In the genomic region with DNA sequence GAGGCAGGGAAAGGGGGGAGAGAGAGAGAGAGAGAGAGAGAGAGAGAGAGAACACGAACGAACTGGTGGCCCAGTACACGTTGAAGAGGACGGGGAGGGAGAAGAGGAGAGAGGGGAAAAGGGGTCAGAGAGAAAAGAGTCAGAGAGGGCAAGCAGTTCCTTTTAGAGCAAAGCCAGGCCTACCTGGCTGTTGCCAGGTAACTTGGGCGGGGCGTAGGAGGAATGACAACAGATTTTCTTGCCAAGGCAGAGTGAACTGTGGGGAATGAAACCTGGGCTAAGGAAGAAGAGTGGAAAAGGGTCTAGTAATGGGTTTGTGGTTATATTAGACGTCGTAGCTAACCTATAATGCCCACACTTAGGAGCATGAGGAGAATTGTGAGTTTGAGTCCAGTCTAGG, we compare ENCODE assay signal across 8 mouse cellular contexts. TPM values are rescaled to one million over a fixed set of nuclear protein-coding genes. Genes with fewer than 3 reads are reported as not detected.
DNase-seq lines count a peak whose midpoint lies in the region; ATAC-seq and TF ChIP-seq lines count a peak whose summit lies in the region.

No protein-coding gene starts in this region.

- no peaks in the 10 kb centered on the region for H3K9me3 ChIP-seq in ES-E14 (ENCODE audit: control insufficient read depth, insufficient read depth, low read depth, low read length)
- no peaks in the 10 kb centered on the region for H3K9me3 ChIP-seq in hindbrain, embryonic 13.5 days
- H3K9me3 ChIP-seq in midbrain, embryonic 10.5 days (replicated peaks) = no peaks in the 10 kb centered on the region

- no peaks in the 10 kb centered on the region for H3K36me3 ChIP-seq in ES-E14 (ENCODE audit: control insufficient read depth, insufficient read depth, low read length, poor library complexity, severe bottlenecking)
- H3K36me3 ChIP-seq in hindbrain, embryonic 13.5 days = peaks cover 6% of the 10 kb centered on the region; the same call in 1 of the 2 replicates
- peaks cover 28% of the 10 kb centered on the region for H3K36me3 ChIP-seq in midbrain, embryonic 10.5 days

- peak overlapping the region; percentile 64 for H3K27ac ChIP-seq in ES-E14 (ENCODE audit: insufficient read depth, low read depth, low read length, poor library complexity, severe bottlenecking)
- no peak overlapping the region for H3K27ac ChIP-seq in hindbrain, embryonic 13.5 days
- H3K27ac ChIP-seq in midbrain, embryonic 10.5 days (replicated peaks) = peak overlapping the region; percentile 91

- no peak for ATAC-seq in hindbrain, embryonic 13.5 days (ENCODE audit: low FRiP score)
- ATAC-seq in erythroid progenitor cell, adult 5-6 weeks (replicated peaks; ENCODE audit: low FRiP score, poor library complexity, severe bottlenecking) = no peak

- peak overlapping the region; percentile 76 for H3K4me2 ChIP-seq in hindbrain, embryonic 13.5 days

- intact Hi-C loops in heart, postnatal 10 days (cut with DNase I) = loop anchor here (2.0 to 10.0 kb wide), 2 partner anchors 40 to 1378 kb away; a partner anchor contains a TSS

- H3K27me3 ChIP-seq in hindbrain, embryonic 13.5 days = no peaks in the 10 kb centered on the region
- H3K27me3 ChIP-seq in midbrain, embryonic 10.5 days (ENCODE audit: low read depth, poor library complexity, severe bottlenecking) = no peaks in the 10 kb centered on the region

- H3K4me1 ChIP-seq in ES-E14 (ENCODE audit: control insufficient read depth in 2 of 2, insufficient read depth in 2 of 2, low read length in 2 of 2, poor library complexity in 1 of 2) = peaks cover 0 to 8% of the 10 kb centered on the region in 2 experiments; a peak in 1 of 4 replicates
- H3K4me1 ChIP-seq in hindbrain, embryonic 13.5 days (replicated peaks) = peaks cover 23% of the 10 kb centered on the region
- peaks cover 17% of the 10 kb centered on the region for H3K4me1 ChIP-seq in midbrain, embryonic 10.5 days

- in situ Hi-C loops in ES-E14 (cut with MboI; ENCODE audit: low sequenced_read_pairs in 2 of 2, unreplicated experiment in 2 of 2) = no loop called here

- DNase-seq in heart, adult 11 months = peak; percentile 87
- DNase-seq in heart, postnatal 10 days = no peak
- no peak for DNase-seq in ES-E14 (ENCODE audit: low read depth, low spot score)
- no peak for DNase-seq in midbrain, embryonic 10.5 days (ENCODE audit: low spot score)
- no peak for DNase-seq in MN1 (ENCODE audit: low spot score)
- no peak for DNase-seq in frontal cortex, postnatal 36 days (ENCODE audit: low spot score in 2 of 2)

- 46% methylated on average over 8 of the region's 8 CpGs for WGBS in hindbrain, embryonic 13.5 days
- WGBS in midbrain, embryonic 10.5 days = 34% methylated on average over 8 of the region's 8 CpGs

- H3K9ac ChIP-seq in ES-E14 (ENCODE audit: insufficient read depth, low read depth, low read length, poor library complexity, severe bottlenecking) = peak overlapping the region; percentile 53; the same call in 1 of the 2 replicates
- H3K9ac ChIP-seq in hindbrain, embryonic 13.5 days = peak overlapping the region; percentile 84; the same call in 1 of the 2 replicates

- H3K4me3 ChIP-seq in ES-E14 (ENCODE audit: insufficient read depth in 1 of 2, low read depth in 1 of 2, low read length in 2 of 2, poor library complexity in 1 of 2, severe bottlenecking in 1 of 2) = peak overlapping the region; percentile 77 to 89
- peak overlapping the region; percentile 66 for H3K4me3 ChIP-seq in hindbrain, embryonic 13.5 days
- peak overlapping the region; percentile 73 for H3K4me3 ChIP-seq in midbrain, embryonic 10.5 days

TF ChIP-seq in ES-E14, 5 proteins besides CTCF, POLR2A, EP300 and RAD21:
- TF ChIP-seq ZC3H11A (IDR thresholded peaks at IDR 0.05; ENCODE audit: borderline replicate concordance, low read depth, low read length) = no peak
- TF ChIP-seq HCFC1 (IDR thresholded peaks at IDR 0.05; ENCODE audit: borderline replicate concordance, insufficient read depth, low read length) = no peak
- no peak for TF ChIP-seq CHD2 (IDR thresholded peaks at IDR 0.05; ENCODE audit: low read depth, low read length)
- TF ChIP-seq ZNF384 (IDR thresholded peaks at IDR 0.05; ENCODE audit: low read depth, low read length) = no peak
- TF ChIP-seq MAFK (IDR thresholded peaks at IDR 0.05; ENCODE audit: insufficient read depth, low read depth, low read length) = no peak

RNA-seq across cellular contexts. Expression of a gene that starts 0.9 kb away (rescaled TPM):
- total RNA-seq in heart, postnatal 10 days (2021) = 10 to 100 TPM; 22.6 to 23.7 TPM
- total RNA-seq in ES-E14 (2012; rRNA removed) = 31.1 and 33.3 TPM in 2 replicates
- 25.8 and 25.9 TPM in 2 replicates for polyA plus RNA-seq in hindbrain, embryonic 13.5 days (2015; fragmentation: Nextera tagmentation; extraction: Ambion mirVana)
- 39.8 and 40.7 TPM in 2 replicates for polyA plus RNA-seq in midbrain, embryonic 10.5 days (2016; fragmentation: Nextera tagmentation; extraction: Ambion mirVana)
- total RNA-seq in erythroid progenitor cell, adult 5-6 weeks (2015; ENCODE audit: low replicate concordance) = 2.9 and 3.4 TPM in 2 replicates
- 3.7 and 5.8 TPM in 2 replicates for total RNA-seq in erythroid progenitor cell, adult 5-6 weeks (2017; ENCODE audit: low replicate concordance)

RNA-seq across cellular contexts. Expression of a gene that starts 11.0 kb away (rescaled TPM):
- 10 to 100 TPM in 1 of 2 experiments, 1 to 10 TPM in 1; 8.8 to 18.4 TPM for total RNA-seq in heart, postnatal 10 days (2021)
- total RNA-seq in ES-E14 (2012; rRNA removed) = 2.8 and 5.1 TPM in 2 replicates
- 3.7 and 3.9 TPM in 2 replicates for polyA plus RNA-seq in hindbrain, embryonic 13.5 days (2015; fragmentation: Nextera tagmentation; extraction: Ambion mirVana)
- polyA plus RNA-seq in midbrain, embryonic 10.5 days (2016; fragmentation: Nextera tagmentation; extraction: Ambion mirVana) = 0.77 and 1.9 TPM in 2 replicates
- total RNA-seq in erythroid progenitor cell, adult 5-6 weeks (2015; ENCODE audit: low replicate concordance) = 2.5 TPM in 1 of 2 replicates, not detected in the other
- 1.5 and 1.8 TPM in 2 replicates for total RNA-seq in erythroid progenitor cell, adult 5-6 weeks (2017; ENCODE audit: low replicate concordance)

RNA-seq across cellular contexts. Expression of a gene that starts 40.8 kb away (rescaled TPM):
- 10 to 100 TPM in 1 of 2 experiments, 1 to 10 TPM in 1; 7.7 to 10.4 TPM for total RNA-seq in heart, postnatal 10 days (2021)
- total RNA-seq in ES-E14 (2012; rRNA removed) = 3.4 and 5.2 TPM in 2 replicates
- 3.1 and 3.9 TPM in 2 replicates for polyA plus RNA-seq in hindbrain, embryonic 13.5 days (2015; fragmentation: Nextera tagmentation; extraction: Ambion mirVana)
- 3.8 and 5.0 TPM in 2 replicates for polyA plus RNA-seq in midbrain, embryonic 10.5 days (2016; fragmentation: Nextera tagmentation; extraction: Ambion mirVana)
- 1.7 and 3.6 TPM in 2 replicates for total RNA-seq in erythroid progenitor cell, adult 5-6 weeks (2015; ENCODE audit: low replicate concordance)
- 1.5 TPM in 1 of 2 replicates, not detected in the other for total RNA-seq in erythroid progenitor cell, adult 5-6 weeks (2017; ENCODE audit: low replicate concordance)

RNA-seq across cellular contexts. Expression of a gene that starts 53.7 kb away (rescaled TPM):
- total RNA-seq in heart, postnatal 10 days (2021) = 1 to 10 TPM; 2.8 to 4.1 TPM
- total RNA-seq in ES-E14 (2012; rRNA removed) = 18.1 and 23.6 TPM in 2 replicates
- polyA plus RNA-seq in hindbrain, embryonic 13.5 days (2015; fragmentation: Nextera tagmentation; extraction: Ambion mirVana) = 6.1 and 6.3 TPM in 2 replicates
- 17.4 and 17.9 TPM in 2 replicates for polyA plus RNA-seq in midbrain, embryonic 10.5 days (2016; fragmentation: Nextera tagmentation; extraction: Ambion mirVana)
- 89.0 and 95.2 TPM in 2 replicates for total RNA-seq in erythroid progenitor cell, adult 5-6 weeks (2015; ENCODE audit: low replicate concordance)
- 80.3 and 86.0 TPM in 2 replicates for total RNA-seq in erythroid progenitor cell, adult 5-6 weeks (2017; ENCODE audit: low replicate concordance)
